Mouse (Mus musculus) erythroblast, adult 5-6 weeks (primary cell): Measurements from ENCODE around the gene Abcg3. TPM values are rescaled to one million over a fixed set of nuclear protein-coding genes. Genes with fewer than 3 reads are reported as not detected.
"Not testable (repeated sequence)": the region's sequence is repeated elsewhere in the genome, so short reads cannot be mapped to it uniquely, and the experiment has no call there.

ENCODE experiments used
- ATAC-seq: replicated peaks from 2 replicates; pipeline ENCODE4 v1.8.0; 2016; ENCODE audit warnings: moderate number of reproducible peaks, mild to moderate bottlenecking, moderate TSS enrichment, inconsistent platforms; ENCODE audit not compliant: poor library complexity, low FRiP score, severe bottlenecking
- total RNA-seq, 2 experiments: library from RNA; stranded (forward) in 1 of 2; stranded (reverse) in 1 of 2; fragments of 150-400 nt in 1 of 2; fragments of 200-764, 138-1000 nt in 1 of 2; gene quantifications; 2 replicates each; pipeline versions ENCODE4 v1.2.3 to v1.2.4; 2015 to 2017; ENCODE audit warnings: low replicate concordance in 2 of 2

Abcg3 gene
- total RNA-seq (2015; ENCODE audit: low replicate concordance), result 2.5 and 2.9 TPM in 2 replicates
- 5.7 and 6.0 TPM in 2 replicates for total RNA-seq (2017; ENCODE audit: low replicate concordance)

GRCm38 (mm10) chr5:104982535-104982934 is at the start of gene Abcg3:
Gene Abcg3 (minus strand): TSS chr5:104982718.
- no peak for ATAC-seq

- no peak for ATAC-seq
Measured at GRCm38 (mm10) chr5:105012551-105012950, 30.0 kb upstream of the Abcg3 start.

GRCm38 (mm10) chr5:105011570-105011969 is 29.1 kb upstream of the Abcg3 start:
- no peak for ATAC-seq

- no peak for ATAC-seq
Measured at GRCm38 (mm10) chr5:105010376-105010775, 27.9 kb upstream of the Abcg3 start.

- ATAC-seq, result no peak
Measured at GRCm38 (mm10) chr5:104989411-104989810, 6.9 kb upstream of the Abcg3 start.

GRCm38 (mm10) chr5:104988000-104988399 is 5.5 kb upstream of the Abcg3 start:
- no peak for ATAC-seq

GRCm38 (mm10) chr5:104986706-104987105 is 4.2 kb upstream of the Abcg3 start:
- no peak for ATAC-seq

- ATAC-seq, result no peak
Measured at GRCm38 (mm10) chr5:104979040-104979513, 3.4 kb downstream of the Abcg3 start.

- ATAC-seq, result no peak
Measured at GRCm38 (mm10) chr5:104958141-104958793, 24.3 kb downstream of the Abcg3 start.

GRCm38 (mm10) chr5:104955208-104955607 is 27.3 kb downstream of the Abcg3 start:
- ATAC-seq, result no peak

GRCm38 (mm10) chr5:104946951-104947350 is 35.6 kb downstream of the Abcg3 start:
- ATAC-seq, result no peak

GRCm38 (mm10) chr5:104934148-104934547 is 48.4 kb downstream of the Abcg3 start:
- ATAC-seq, result no peak

GRCm38 (mm10) chr5:104906556-104906955 is 76.0 kb downstream of the Abcg3 start:
- ATAC-seq, result not testable (repeated sequence)

Other genes starting within 250 kb of the Abcg3 start
- 1.3 and 2.3 TPM in 2 replicates for gene Zfp951, start 122.6 kb downstream of the Abcg3 start, total RNA-seq (2015; ENCODE audit: low replicate concordance)
- 2.6 and 4.3 TPM in 2 replicates for gene Zfp951, start 122.6 kb downstream of the Abcg3 start, total RNA-seq (2017; ENCODE audit: low replicate concordance)
- 0.63 TPM in 1 of 2 replicates, not detected in the other for gene Gbp9, start 156.8 kb upstream of the Abcg3 start, total RNA-seq (2015; ENCODE audit: low replicate concordance)
- 2.0 TPM in 1 of 2 replicates, not detected in the other for gene Gbp9, start 156.8 kb upstream of the Abcg3 start, total RNA-seq (2017; ENCODE audit: low replicate concordance)
- gene Gbp8, start 156.8 kb upstream of the Abcg3 start, total RNA-seq (2015; ENCODE audit: low replicate concordance), result 1.2 and 4.8 TPM in 2 replicates
- 2.9 and 5.5 TPM in 2 replicates for gene Gbp8, start 156.8 kb upstream of the Abcg3 start, total RNA-seq (2017; ENCODE audit: low replicate concordance)
- gene Gbp4, start 156.9 kb upstream of the Abcg3 start, total RNA-seq (2015; ENCODE audit: low replicate concordance), result not detected in 2 replicates
- gene Gbp4, start 156.9 kb upstream of the Abcg3 start, total RNA-seq (2017; ENCODE audit: low replicate concordance), result not detected in 2 replicates